Mouse (Mus musculus): ENCODE measurements around the gene Gm21992. TPM values are rescaled to one million over a fixed set of nuclear protein-coding genes. Genes with fewer than 3 reads are reported as not detected.

The Gm21992 gene
- total RNA-seq, 1 experiment: 40.0 TPM

DNA sequence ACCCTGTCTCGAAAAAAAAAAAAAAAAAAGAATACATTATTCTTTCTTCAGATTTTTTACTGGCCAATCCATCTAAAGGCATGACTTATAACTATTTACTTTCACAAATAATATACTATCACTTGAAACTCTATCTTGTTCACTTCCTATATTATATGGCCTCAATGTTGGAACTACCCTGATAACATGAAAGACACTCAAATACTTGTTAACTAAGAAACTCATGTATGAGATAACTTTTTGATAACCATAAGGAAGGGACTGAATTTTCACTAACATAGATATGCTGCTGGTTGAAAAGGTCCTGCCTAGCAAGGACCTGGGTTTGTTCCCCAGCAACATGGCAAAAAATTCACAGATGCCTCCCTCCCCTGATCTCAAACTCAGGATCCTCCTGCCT lies 15.5 kb downstream of the Gm21992 start:
- H3K36me3 ChIP-seq (ENCODE audit: control insufficient read depth, insufficient read depth, low read length, poor library complexity, severe bottlenecking): peaks cover 32% of the 10 kb centered on the region

DNA sequence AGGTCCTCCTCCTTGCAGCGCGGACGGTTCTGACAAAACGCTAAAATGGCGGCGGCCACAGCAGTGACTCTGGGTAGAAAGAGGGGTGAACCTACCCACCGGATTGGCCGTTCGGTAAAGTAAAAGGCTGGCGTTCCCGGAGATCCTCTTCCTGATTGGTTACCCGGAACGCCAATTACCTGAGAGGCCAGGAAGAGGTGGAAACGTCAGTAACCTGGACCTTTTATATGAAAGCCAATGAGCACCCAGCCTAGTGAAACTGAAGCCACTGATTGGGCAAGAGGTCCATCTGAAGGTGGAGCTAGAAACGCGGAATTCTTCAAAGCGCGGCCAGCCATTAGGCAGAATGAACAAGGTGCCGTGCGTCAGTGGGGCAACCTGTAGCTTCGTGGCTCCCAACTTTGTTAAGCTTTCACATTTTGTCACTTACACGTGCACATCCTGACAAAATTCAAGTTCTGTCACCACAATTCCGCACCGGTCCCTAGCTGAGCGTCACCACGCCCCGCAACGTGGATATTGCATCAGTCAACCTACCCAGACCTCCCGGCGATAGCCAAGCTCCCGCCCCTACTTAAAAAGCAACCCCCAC lies 17.5 kb downstream of the Gm21992 start, which contains the start of gene Rbm4:
Gene Rbm4 (minus strand): TSS at position 71 of the 592 bp plus-strand sequence.
- H3K36me3 ChIP-seq (ENCODE audit: control insufficient read depth, insufficient read depth, low read length, poor library complexity, severe bottlenecking): peaks cover 28% of the 10 kb centered on the region
- peaks cover 4 to 10% of the 10 kb centered on the region in 2 experiments for H3K4me1 ChIP-seq (ENCODE audit: control insufficient read depth in 2 of 2, insufficient read depth in 2 of 2, low read length in 2 of 2, poor library complexity in 1 of 2)
- peak within 1 kb of the TSS; percentile 87 to 90 for H3K4me3 ChIP-seq (ENCODE audit: insufficient read depth in 1 of 2, low read depth in 1 of 2, low read length in 2 of 2, poor library complexity in 1 of 2, severe bottlenecking in 1 of 2)
- in situ Hi-C loops (cut with MboI; ENCODE audit: low sequenced_read_pairs in 2 of 2, unreplicated experiment in 2 of 2): no loop called here
- DNase-seq (ENCODE audit: low read depth, low spot score): peak; percentile 98
- peak within 1 kb of the TSS; percentile 87 for H3K9ac ChIP-seq (ENCODE audit: insufficient read depth, low read depth, low read length, poor library complexity, severe bottlenecking)
- peak within 1 kb of the TSS; percentile 76 for H3K27ac ChIP-seq (ENCODE audit: insufficient read depth, low read depth, low read length, poor library complexity, severe bottlenecking)
- H3K9me3 ChIP-seq (ENCODE audit: control insufficient read depth, insufficient read depth, low read depth, low read length): no peaks in the 10 kb centered on the region
- TF ChIP-seq CHD2 (IDR thresholded peaks at IDR 0.05; ENCODE audit: low read depth, low read length) (peak; percentile 81), ZC3H11A (IDR thresholded peaks at IDR 0.05; ENCODE audit: borderline replicate concordance, low read depth, low read length) (no peak), MAFK (IDR thresholded peaks at IDR 0.05; ENCODE audit: insufficient read depth, low read depth, low read length) (no peak)

More for the DNA sequence above, 15.5 kb downstream of the Gm21992 start:
- H3K9ac ChIP-seq (ENCODE audit: insufficient read depth, low read depth, low read length, poor library complexity, severe bottlenecking): no peak overlapping the region
- TF ChIP-seq MAFK (IDR thresholded peaks at IDR 0.05; ENCODE audit: insufficient read depth, low read depth, low read length) (no peak), ZNF384 (IDR thresholded peaks at IDR 0.05; ENCODE audit: low read depth, low read length) (no peak), ZC3H11A (IDR thresholded peaks at IDR 0.05; ENCODE audit: borderline replicate concordance, low read depth, low read length) (no peak), HCFC1 (IDR thresholded peaks at IDR 0.05; ENCODE audit: borderline replicate concordance, insufficient read depth, low read length) (no peak), CHD2 (IDR thresholded peaks at IDR 0.05; ENCODE audit: low read depth, low read length) (no peak)
- no peak for DNase-seq (ENCODE audit: low read depth, low spot score)
- peaks cover 7 to 8% of the 10 kb centered on the region in 2 experiments; a peak in 3 of 4 replicates for H3K4me1 ChIP-seq (ENCODE audit: control insufficient read depth in 2 of 2, insufficient read depth in 2 of 2, low read length in 2 of 2, poor library complexity in 1 of 2)
- in situ Hi-C loops (cut with MboI; ENCODE audit: low sequenced_read_pairs in 2 of 2, unreplicated experiment in 2 of 2): no loop called here
- no peak overlapping the region for H3K27ac ChIP-seq (ENCODE audit: insufficient read depth, low read depth, low read length, poor library complexity, severe bottlenecking)
- no peaks in the 10 kb centered on the region for H3K9me3 ChIP-seq (ENCODE audit: control insufficient read depth, insufficient read depth, low read depth, low read length)
- H3K4me3 ChIP-seq (ENCODE audit: insufficient read depth in 1 of 2, low read depth in 1 of 2, low read length in 2 of 2, poor library complexity in 1 of 2, severe bottlenecking in 1 of 2): no peak overlapping the region

DNA sequence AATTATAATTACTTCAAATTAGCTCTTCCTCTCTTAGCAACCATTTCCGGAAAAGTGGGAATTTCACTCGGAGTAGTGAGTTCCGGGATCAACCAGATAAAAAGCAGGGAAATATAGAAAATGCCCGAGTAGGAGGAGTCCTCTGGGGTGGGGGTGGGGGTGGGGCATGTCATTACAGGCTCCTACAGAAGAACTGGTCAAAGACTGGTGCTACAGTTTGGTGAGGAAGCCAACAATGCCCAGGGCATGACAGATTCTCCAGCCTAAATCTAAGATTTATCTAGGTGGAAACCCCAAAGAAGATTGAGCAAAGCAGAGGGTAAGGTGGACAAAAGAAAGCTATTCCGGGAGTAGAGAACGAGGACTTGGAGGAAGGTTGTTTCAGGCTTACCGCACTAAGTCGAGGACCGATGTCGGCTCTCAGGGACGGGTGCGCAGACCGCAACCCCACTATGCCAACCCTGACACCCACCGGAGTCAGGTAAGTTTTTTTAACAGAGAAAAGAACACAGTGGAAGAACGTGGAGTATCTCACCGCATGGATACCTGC lies 18.1 kb downstream of the Gm21992 start:
- TF ChIP-seq HCFC1 (IDR thresholded peaks at IDR 0.05; ENCODE audit: borderline replicate concordance, insufficient read depth, low read length) (no peak; the same call in 1 of the 2 replicates), ZC3H11A (IDR thresholded peaks at IDR 0.05; ENCODE audit: borderline replicate concordance, low read depth, low read length) (no peak), MAFK (IDR thresholded peaks at IDR 0.05; ENCODE audit: insufficient read depth, low read depth, low read length) (no peak), ZNF384 (IDR thresholded peaks at IDR 0.05; ENCODE audit: low read depth, low read length) (no peak), CHD2 (IDR thresholded peaks at IDR 0.05; ENCODE audit: low read depth, low read length) (no peak)
- DNase-seq (ENCODE audit: low read depth, low spot score): no peak
- Histone ChIP-seq H3K9me3 (ENCODE audit: control insufficient read depth, insufficient read depth, low read depth, low read length) (no peaks in the 10 kb centered on the region), H3K9ac (ENCODE audit: insufficient read depth, low read depth, low read length, poor library complexity, severe bottlenecking) (peak overlapping the region; percentile 87), H3K4me1 (ENCODE audit: control insufficient read depth in 2 of 2, insufficient read depth in 2 of 2, low read length in 2 of 2, poor library complexity in 1 of 2) (peaks cover 4 to 12% of the 10 kb centered on the region in 2 experiments), H3K36me3 (ENCODE audit: control insufficient read depth, insufficient read depth, low read length, poor library complexity, severe bottlenecking) (peaks cover 27% of the 10 kb centered on the region), H3K27ac (ENCODE audit: insufficient read depth, low read depth, low read length, poor library complexity, severe bottlenecking) (peak overlapping the region; percentile 59; the same call in 1 of the 2 replicates), H3K4me3 (ENCODE audit: insufficient read depth in 1 of 2, low read depth in 1 of 2, low read length in 2 of 2, poor library complexity in 1 of 2, severe bottlenecking in 1 of 2) (peak overlapping the region; percentile 87 to 90)
- in situ Hi-C loops (cut with MboI; ENCODE audit: low sequenced_read_pairs in 2 of 2, unreplicated experiment in 2 of 2): no loop called here

DNA sequence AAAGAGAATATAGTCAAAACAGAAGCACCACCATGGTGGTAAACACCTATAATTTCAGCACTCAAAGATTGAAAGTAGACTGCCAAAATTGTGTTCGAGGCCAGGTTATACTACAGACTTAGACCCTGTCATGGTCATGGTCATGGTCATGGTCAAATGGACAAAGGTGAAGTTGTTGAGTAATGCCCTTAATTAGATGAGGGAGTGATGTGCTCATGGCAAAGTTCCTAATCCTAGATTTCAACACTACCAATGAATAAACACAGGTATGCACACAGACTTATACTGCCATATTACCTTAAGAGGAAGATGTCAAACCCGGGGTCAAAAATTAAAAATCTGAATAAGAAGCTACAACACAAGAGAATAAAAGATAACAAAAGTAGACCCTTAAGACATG lies 25.1 kb downstream of the Gm21992 start:
- peaks cover 45% of the 10 kb centered on the region for H3K36me3 ChIP-seq (ENCODE audit: control insufficient read depth, insufficient read depth, low read length, poor library complexity, severe bottlenecking)
- TF ChIP-seq MAFK (IDR thresholded peaks at IDR 0.05; ENCODE audit: insufficient read depth, low read depth, low read length): no peak
- TF ChIP-seq HCFC1 (IDR thresholded peaks at IDR 0.05; ENCODE audit: borderline replicate concordance, insufficient read depth, low read length): no peak
- TF ChIP-seq ZNF384 (IDR thresholded peaks at IDR 0.05; ENCODE audit: low read depth, low read length): no peak
- no peak for TF ChIP-seq CHD2 (IDR thresholded peaks at IDR 0.05; ENCODE audit: low read depth, low read length)
- H3K9me3 ChIP-seq (ENCODE audit: control insufficient read depth, insufficient read depth, low read depth, low read length): no peaks in the 10 kb centered on the region
- H3K4me1 ChIP-seq (ENCODE audit: control insufficient read depth in 2 of 2, insufficient read depth in 2 of 2, low read length in 2 of 2, poor library complexity in 1 of 2): peaks cover 6 to 8% of the 10 kb centered on the region in 2 experiments
- in situ Hi-C loops (cut with MboI; ENCODE audit: low sequenced_read_pairs in 2 of 2, unreplicated experiment in 2 of 2): no loop called here
- no peak overlapping the region for H3K27ac ChIP-seq (ENCODE audit: insufficient read depth, low read depth, low read length, poor library complexity, severe bottlenecking)
- H3K9ac ChIP-seq (ENCODE audit: insufficient read depth, low read depth, low read length, poor library complexity, severe bottlenecking): no peak overlapping the region
- H3K4me3 ChIP-seq (ENCODE audit: insufficient read depth in 1 of 2, low read depth in 1 of 2, low read length in 2 of 2, poor library complexity in 1 of 2, severe bottlenecking in 1 of 2): no peak overlapping the region
- DNase-seq (ENCODE audit: low read depth, low spot score): no peak
